Mouse (Mus musculus) cerebellum, postnatal 14 days (tissue): ENCODE measurements around the gene Olfr743.
"Not testable (repeated sequence)": the region's sequence is repeated elsewhere in the genome, so short reads cannot be mapped to it uniquely, and the experiment has no call there.

Source experiments
- DNase-seq, 2 experiments: peaks; one replicate each; pipeline ENCODE4 v3.0.0; 2021; ENCODE audit warnings: mixed read lengths in 2 of 2

The Olfr743 gene

DNA sequence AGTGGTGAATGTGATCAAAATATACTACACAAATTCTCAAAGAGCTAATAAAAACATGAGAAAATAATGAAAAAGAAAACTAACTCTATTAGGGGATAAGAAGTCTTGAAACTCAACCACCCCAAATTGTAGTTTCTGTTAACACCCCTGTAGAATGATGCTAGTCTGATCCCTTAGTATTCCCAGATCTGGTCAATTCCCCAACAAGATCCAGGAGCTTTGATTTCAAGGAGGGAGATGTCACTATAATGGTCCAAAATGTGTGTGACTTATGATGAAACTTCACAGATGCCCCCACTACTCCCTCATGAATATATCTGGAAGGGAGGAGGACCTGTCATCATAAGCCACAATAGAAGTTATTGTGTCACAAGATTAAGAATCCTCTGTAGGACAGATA lies at the start of gene Olfr743:
Olfr743 (plus strand) TSS at position 301 of the 400 bp plus-strand sequence.
- DNase-seq: no peak

DNA sequence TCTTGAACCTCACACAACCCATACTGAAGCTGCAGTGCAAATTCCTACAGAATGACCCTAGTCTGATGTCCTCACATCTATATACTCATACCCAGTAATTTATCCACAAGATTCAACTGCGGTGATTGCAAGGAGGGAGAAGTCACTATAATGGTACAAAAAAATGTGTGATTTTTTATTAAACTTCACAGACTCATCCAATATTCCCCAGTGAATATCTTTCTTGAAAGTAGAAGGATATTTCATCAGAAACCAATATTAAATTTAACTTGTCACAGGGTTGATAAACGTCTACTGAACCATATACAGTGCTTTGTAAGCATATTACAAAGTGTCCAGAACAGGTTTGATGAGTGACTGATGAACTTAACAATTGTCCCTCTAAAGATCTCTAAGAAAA lies 49.2 kb upstream of the Olfr743 start, which contains the start of gene Olfr741:
Olfr741 (plus strand) TSS at position 301 of the 400 bp plus-strand sequence.
- no peak for DNase-seq

GRCm38 (mm10) chr14:50478406-50478805 lies 43.2 kb upstream of the Olfr743 start:
- DNase-seq: no peak

DNA sequence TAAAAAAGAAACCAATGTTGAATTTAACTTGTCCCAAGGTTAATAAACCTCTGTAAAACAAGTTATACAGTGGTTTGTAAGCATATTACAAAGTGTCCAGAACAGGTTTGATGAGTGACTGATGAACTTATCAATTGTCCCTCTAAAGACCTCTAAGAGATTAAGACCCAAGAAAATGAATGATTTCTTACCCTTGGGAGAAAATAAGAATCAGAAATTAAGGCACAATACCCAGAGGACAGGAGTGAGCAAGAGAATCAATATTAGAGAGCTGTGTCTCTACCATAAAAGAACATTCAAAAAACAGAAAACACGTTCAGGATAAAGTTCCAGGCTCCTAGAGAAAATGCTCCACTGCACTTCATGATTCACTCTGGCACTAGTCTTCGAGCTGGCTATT lies 18.3 kb upstream of the Olfr743 start, which contains the start of gene Olfr742:
Olfr742 (plus strand) TSS at position 301 of the 400 bp plus-strand sequence.
- no peak for DNase-seq

DNA sequence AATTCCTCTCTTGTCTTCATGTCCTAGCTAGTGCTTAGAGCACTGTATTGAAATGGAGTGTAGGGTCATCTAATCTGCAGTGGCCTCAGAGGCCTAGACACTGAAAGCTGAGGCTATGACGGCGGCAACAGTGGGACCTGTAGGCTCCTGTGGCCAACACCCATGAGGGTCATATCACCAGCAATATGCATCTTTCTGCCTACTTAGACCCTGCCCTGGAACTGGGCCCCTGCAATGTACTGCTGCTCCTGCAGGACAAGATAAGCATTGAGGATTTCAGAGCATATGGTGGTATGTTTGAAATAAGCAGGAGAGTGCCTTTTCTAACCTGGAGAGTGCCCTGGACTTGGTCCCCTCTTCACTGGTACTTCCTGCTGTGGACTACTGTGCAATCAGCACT lies 31.1 kb downstream of the Olfr743 start:
- no peak for DNase-seq

GRCm38 (mm10) chr14:50573056-50573455 lies 51.4 kb downstream of the Olfr743 start:
- not testable (repeated sequence) for DNase-seq
